Mouse (Mus musculus): ENCODE results near the gene Ano3.

DNA sequence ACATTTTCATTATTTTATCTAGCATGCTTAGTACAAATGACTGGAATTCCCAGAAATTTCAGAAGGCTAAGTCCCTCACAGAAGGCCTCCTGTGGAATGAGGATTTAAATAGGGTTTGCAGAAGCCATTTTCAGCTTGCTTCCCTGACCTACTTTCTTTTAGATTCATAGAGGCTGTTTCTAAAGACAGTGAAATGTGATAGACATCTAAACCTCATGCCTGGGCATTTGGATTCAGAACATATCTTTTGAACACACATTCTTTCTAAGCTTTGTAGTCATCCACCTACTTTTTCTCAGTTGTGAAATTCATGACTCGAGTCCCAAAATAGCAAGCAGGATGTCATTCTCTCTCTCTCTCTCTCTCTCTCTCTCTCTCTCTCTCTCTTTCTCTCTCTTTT is 228.5 kb downstream of the Ano3 start:
- TF ChIP-seq CTCF (IDR thresholded peaks at IDR 0.05; ENCODE audit: extremely low read depth, insufficient read depth, insufficient read length, insufficient replicate concordance): no peak
- no peak for TF ChIP-seq POLR2A (IDR thresholded peaks at IDR 0.05; ENCODE audit: low read depth, low read length)

Data from spleen, adult 2 months (tissue).